Mouse (Mus musculus): Measurements from ENCODE around the gene Tmem144.

DNA sequence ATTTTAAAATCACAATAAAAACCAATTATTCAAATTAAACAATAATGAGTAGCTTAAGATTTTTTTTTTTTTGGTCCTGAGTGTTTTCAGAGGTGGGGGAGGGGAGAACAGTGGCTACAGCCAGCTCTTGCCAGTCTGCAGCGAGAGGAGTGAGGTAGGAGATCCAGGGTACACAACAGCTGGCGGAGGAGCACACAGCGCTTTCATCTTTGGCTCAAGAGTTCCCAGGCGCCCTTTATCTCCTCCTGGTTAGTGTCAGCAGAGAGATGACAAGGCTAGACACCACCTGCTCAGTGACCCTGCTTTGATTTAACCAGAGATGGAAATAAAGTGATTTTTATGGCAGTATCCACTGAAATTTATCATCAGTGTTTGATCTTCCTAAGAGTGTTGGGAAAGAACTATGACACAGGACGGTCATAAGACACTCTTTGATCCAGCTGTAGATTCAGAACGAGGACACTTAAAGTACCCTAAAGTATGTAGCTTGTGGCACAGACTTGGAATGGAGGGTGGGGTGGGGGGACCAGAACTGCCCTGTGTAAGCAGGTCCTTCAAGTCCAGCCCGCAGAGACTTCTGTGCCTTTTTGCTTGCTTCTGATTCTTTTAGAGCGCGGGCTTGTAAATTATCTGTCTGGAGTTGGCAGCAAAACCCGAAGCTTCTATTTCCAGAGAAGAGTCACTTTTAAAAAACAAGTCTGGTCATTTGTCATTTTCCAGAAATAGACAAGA is 68.8 kb downstream of the Tmem144 start:
- no peak for TF ChIP-seq CTCF (IDR thresholded peaks at IDR 0.05; ENCODE audit: low read depth)
- no peak for TF ChIP-seq EP300 (optimal IDR thresholded peaks at IDR 0.05)

All from stomach, postnatal 0 days (tissue).